Mouse (Mus musculus) CD4-positive, CD25-positive, alpha-beta regulatory T cell (primary cell): Measurements from ENCODE around the gene Cldn10. TPM values are rescaled to one million over a fixed set of nuclear protein-coding genes. Genes with fewer than 3 reads are reported as not detected.

Source experiments
- polyA plus RNA-seq: library from polyadenylated mRNA; unstranded; fragments of 100-300 nt; shearing (Covaris generic); gene quantifications from one replicate; pipeline ENCODE4 v1.2.1, GENCODE M21; 2017

Cldn10 gene
- 4.8 TPM for polyA plus RNA-seq

DNA sequence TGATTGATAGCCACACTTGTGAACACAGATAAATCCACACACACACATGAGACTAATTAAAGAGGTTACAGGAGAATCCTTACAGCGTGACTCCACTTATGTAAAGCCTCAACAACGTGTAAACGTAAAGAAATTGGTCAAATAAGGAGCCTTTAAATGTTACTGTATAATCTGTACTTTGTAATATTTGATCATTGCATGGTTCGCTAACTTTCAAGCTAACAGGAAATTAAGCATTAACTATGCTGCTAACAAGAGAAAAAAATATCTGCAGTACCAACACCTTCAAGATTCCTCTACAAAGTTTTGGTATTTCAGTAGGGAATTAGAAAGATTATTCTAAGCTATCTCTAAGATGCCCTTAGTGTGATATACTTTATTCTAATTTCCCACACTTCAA lies at the start of gene Cldn10:
Gene Cldn10, plus strand, starts transcription at position 288 of the 400 bp plus-strand sequence.

Other genes starting within 250 kb of the Cldn10 start
- gene Abcc4, start 81.7 kb upstream of the Cldn10 start, polyA plus RNA-seq = 26.4 TPM
- gene Dzip1, start 137.6 kb downstream of the Cldn10 start, polyA plus RNA-seq = 22.9 TPM
- 80.2 TPM for gene Dnajc3, start 150.1 kb downstream of the Cldn10 start, polyA plus RNA-seq